Mouse (Mus musculus) limb, embryonic 14.5 days (tissue): Measurements from ENCODE around the gene Mlycd. TPM values are rescaled to one million over a fixed set of nuclear protein-coding genes. Genes with fewer than 3 reads are reported as not detected.

Experiments
- ATAC-seq: fragments of 200-750 bp; cut with Nextera tagmentation; 2 replicates; pipeline ENCODE4 v1.8.0; 2017; ENCODE audit warnings: low read depth, moderate number of reproducible peaks, moderate TSS enrichment; ENCODE audit not compliant: low FRiP score
- DNase-seq: peaks from one replicate; pipeline ENCODE4 v3.0.0-alpha.2; 2015; ENCODE audit warnings: low spot score
- H3K27ac ChIP-seq: fragments of 300-500 bp; sonication (generic); replicated peaks from 2 replicates; pipeline ENCODE4 v1.5.1; 2014; ENCODE audit warnings: low read depth, mild to moderate bottlenecking, low read length, moderate library complexity, mixed read lengths
- H3K27me3 ChIP-seq: fragments of 300-500 bp; sonication (generic); 2 replicates; pipeline ENCODE4 v1.6.1; 2014; ENCODE audit warnings: low read length, mixed read lengths; ENCODE audit not compliant: control insufficient read depth, insufficient read depth
- H3K36me3 ChIP-seq: fragments of 300-500 bp; sonication (generic); 2 replicates; pipeline ENCODE4 v1.6.1; 2014; ENCODE audit warnings: mild to moderate bottlenecking, low read length, moderate library complexity, mixed read lengths; ENCODE audit not compliant: control insufficient read depth, insufficient read depth
- H3K4me1 ChIP-seq: fragments of 300-500 bp; sonication (generic); 2 replicates; pipeline ENCODE4 v1.6.1; 2014; ENCODE audit warnings: antibody characterized with exemption, low read length, mixed read lengths; ENCODE audit not compliant: control insufficient read depth, insufficient read depth
- H3K4me2 ChIP-seq: fragments of 300-500 bp; sonication (generic); replicated peaks from 2 replicates; pipeline ENCODE4 v1.6.1; 2014; ENCODE audit warnings: low read depth, mild to moderate bottlenecking, low read length, moderate library complexity; ENCODE audit not compliant: severe bottlenecking
- H3K4me3 ChIP-seq: fragments of 300-500 bp; sonication (generic); replicated peaks from 2 replicates; pipeline ENCODE4 v1.5.1; 2014; ENCODE audit warnings: low read length
- H3K9ac ChIP-seq: fragments of 300-500 bp; sonication (generic); 2 replicates; pipeline ENCODE4 v1.6.1; 2014; ENCODE audit warnings: mild to moderate bottlenecking, low read depth, low read length, moderate library complexity; ENCODE audit not compliant: severe bottlenecking
- H3K9me3 ChIP-seq: fragments of 300-500 bp; sonication (generic); 2 replicates; pipeline ENCODE4 v1.6.1; 2016; ENCODE audit warnings: low read length; ENCODE audit not compliant: control insufficient read depth
- POLR2A ChIP-seq: fragments of 200-500 bp; IDR thresholded peaks from 2 replicates; pipeline ENCODE4 v1.8.0; 2012; ENCODE audit warnings: inconsistent platforms, mild to moderate bottlenecking, moderate library complexity, borderline replicate concordance; ENCODE audit not compliant: insufficient read depth, insufficient read length; ENCODE audit errors: extremely low read depth
- WGBS: fragments of 180-500 bp; shearing (Covaris S2); extraction: QIAGEN DNeasy Blood & Tissue Kit; methylation state at CpG from one replicate; pipeline ENCODE4 v1.1.7; 2014; 5-methylcytosine and 5-hydroxymethylcytosine counted together
- polyA plus RNA-seq, 2 experiments: library from polyadenylated mRNA; depleted of rRNA in 1 of 2; stranded (reverse) in 1 of 2; unstranded in 1 of 2; fragments of >200 nt; fragmentation: Nextera tagmentation in 1 of 2; extraction: Ambion mirVana in 1 of 2; gene quantifications; 2 replicates each; pipeline versions ENCODE4 v1.2.1 to v1.2.3; 2012 to 2014

The Mlycd gene
- polyA plus RNA-seq, 2 experiments, result 13.6 to 19.1 TPM

DNA sequence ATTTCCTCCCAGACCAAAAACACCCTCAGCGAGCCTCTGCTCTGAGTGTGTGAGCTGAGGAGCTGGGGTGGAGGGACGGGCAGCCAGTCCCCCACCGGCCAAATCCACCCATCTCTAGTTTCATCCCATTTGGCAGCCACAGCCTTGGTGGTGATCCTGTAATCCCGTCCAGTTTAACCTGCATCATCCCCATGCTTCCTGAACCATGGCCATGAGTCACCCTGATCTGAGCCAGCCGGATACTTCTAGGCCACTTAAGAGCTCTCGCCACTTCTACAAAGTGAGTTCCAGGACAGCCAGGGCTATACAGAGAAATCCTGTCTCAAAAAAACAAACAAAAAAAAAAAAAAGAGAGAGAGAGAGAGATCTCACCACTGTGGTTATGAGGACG lies 33.7 kb downstream of the Mlycd start:
- Histone ChIP-seq H3K4me2 (no peak overlapping the region), H3K27me3 (no peaks in the 10 kb centered on the region), H3K9ac (no peak overlapping the region), H3K9me3 (no peaks in the 10 kb centered on the region), H3K27ac (no peak overlapping the region), H3K4me3 (no peak overlapping the region), H3K4me1 (0 out of 2 replicates have a peak, but pooled peaks cover 10% of the 10 kb centered on the region), H3K36me3 (no peaks in the 10 kb centered on the region)
- 70% methylated on average over 7 of the region's 7 CpGs for WGBS
- ATAC-seq, result no peak
- DNase-seq, result no peak
- TF ChIP-seq POLR2A, result no peak

- Histone ChIP-seq H3K9ac (no peak overlapping the region), H3K4me3 (no peak overlapping the region), H3K27ac (no peak overlapping the region), H3K4me1 (0 out of 2 replicates have a peak, but pooled peaks cover 8% of the 10 kb centered on the region), H3K9me3 (no peaks in the 10 kb centered on the region), H3K36me3 (no peaks in the 10 kb centered on the region), H3K27me3 (no peaks in the 10 kb centered on the region), H3K4me2 (no peak overlapping the region)
- no peak for ATAC-seq
- no peak for DNase-seq
- no peak for TF ChIP-seq POLR2A
- 84% methylated on average over 5 of the region's 5 CpGs for WGBS
Measured at GRCm38 (mm10) chr8:119428766-119429327, 34.2 kb downstream of the Mlycd start.

- H3K9me3 ChIP-seq, result no peaks in the 10 kb centered on the region
- no peak overlapping the region for H3K4me2 ChIP-seq
- H3K4me3 ChIP-seq, result no peak overlapping the region
- DNase-seq (no peak), ATAC-seq (no peak)
- no peaks in the 10 kb centered on the region for H3K36me3 ChIP-seq
- H3K27ac ChIP-seq, result no peak overlapping the region
- 0 out of 2 replicates have a peak, but pooled peaks cover 5% of the 10 kb centered on the region for H3K4me1 ChIP-seq
- WGBS, result 77% methylated on average over 3 of the region's 3 CpGs
- H3K9ac ChIP-seq, result no peak overlapping the region
- no peak for TF ChIP-seq POLR2A
- no peaks in the 10 kb centered on the region for H3K27me3 ChIP-seq
Measured at GRCm38 (mm10) chr8:119429552-119429951, 34.9 kb downstream of the Mlycd start.

DNA sequence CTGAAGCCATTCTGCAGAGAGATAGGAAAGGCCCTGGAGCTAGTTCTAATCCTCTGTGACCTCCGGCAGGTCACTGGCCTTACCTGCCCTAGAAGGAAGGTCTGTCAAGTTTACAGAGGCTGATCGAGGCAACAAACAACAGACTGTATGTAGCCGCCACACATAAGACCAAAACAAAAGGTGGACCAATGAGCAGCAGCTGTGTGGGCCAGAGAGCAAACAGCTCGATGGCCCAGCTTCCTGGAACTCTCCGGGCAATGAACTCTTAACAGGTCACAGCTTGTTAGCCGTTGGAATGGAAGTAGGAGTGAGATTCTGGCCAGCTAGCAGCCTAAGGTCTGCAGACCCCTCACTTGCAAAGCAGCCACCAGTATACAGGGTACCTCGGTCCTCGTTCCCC lies 35.6 kb downstream of the Mlycd start:
- TF ChIP-seq POLR2A, result no peak

DNA sequence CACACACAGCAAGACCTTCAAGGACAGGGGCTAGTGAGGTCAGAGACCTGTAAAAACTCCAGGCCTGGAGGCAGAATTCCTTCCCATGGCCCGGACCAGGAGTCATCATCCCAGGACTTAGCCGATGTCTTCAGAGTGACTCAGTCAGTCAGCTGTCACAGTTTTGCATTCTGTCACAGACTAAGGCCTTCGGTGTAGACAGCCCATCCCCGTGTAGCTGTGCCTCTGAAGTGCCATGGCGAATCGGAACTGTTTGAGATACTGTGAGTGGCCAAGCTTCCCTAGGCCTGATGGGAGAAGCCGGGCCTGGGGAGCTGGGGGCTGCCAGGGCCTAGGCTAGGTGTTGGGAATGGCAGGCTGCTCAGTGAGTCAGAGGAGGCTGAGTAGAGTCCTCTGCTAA lies 36.0 kb downstream of the Mlycd start:
- no peaks in the 10 kb centered on the region for H3K27me3 ChIP-seq
- no peaks in the 10 kb centered on the region for H3K9me3 ChIP-seq
- 90% methylated on average over 7 of the region's 7 CpGs for WGBS
- H3K4me3 ChIP-seq, result no peak overlapping the region
- H3K36me3 ChIP-seq, result no peaks in the 10 kb centered on the region
- TF ChIP-seq POLR2A, result no peak
- DNase-seq (no peak), ATAC-seq (no peak)
- no peak overlapping the region for H3K4me2 ChIP-seq
- no peak overlapping the region for H3K27ac ChIP-seq
- H3K9ac ChIP-seq, result no peak overlapping the region
- H3K4me1 ChIP-seq, result 0 out of 2 replicates have a peak, but pooled peaks cover 5% of the 10 kb centered on the region

More for the DNA sequence above, 35.6 kb downstream of the Mlycd start:
- Histone ChIP-seq H3K36me3 (no peaks in the 10 kb centered on the region), H3K4me3 (no peak overlapping the region), H3K4me2 (no peak overlapping the region), H3K27ac (no peak overlapping the region), H3K4me1 (0 out of 2 replicates have a peak, but pooled peaks cover 5% of the 10 kb centered on the region), H3K9ac (no peak overlapping the region), H3K9me3 (no peaks in the 10 kb centered on the region), H3K27me3 (no peaks in the 10 kb centered on the region)
- DNase-seq, result no peak
- ATAC-seq, result no peak
- WGBS, result 68% methylated on average over 8 of the region's 8 CpGs
